Mouse (Mus musculus) NIH3T3 (cell line): ENCODE measurements at regions not wholly inside any gene's neighbourhood (a gene's known extent, or its start where the extent isn't known, plus 50 kb on each side); places are given as distances from the start of the nearest gene placed in this dataset.

Experiments used
- DNase-seq: peaks from one replicate; pipeline ENCODE4 v3.0.0-alpha.2; 2012; ENCODE audit warnings: low read depth

DNA sequence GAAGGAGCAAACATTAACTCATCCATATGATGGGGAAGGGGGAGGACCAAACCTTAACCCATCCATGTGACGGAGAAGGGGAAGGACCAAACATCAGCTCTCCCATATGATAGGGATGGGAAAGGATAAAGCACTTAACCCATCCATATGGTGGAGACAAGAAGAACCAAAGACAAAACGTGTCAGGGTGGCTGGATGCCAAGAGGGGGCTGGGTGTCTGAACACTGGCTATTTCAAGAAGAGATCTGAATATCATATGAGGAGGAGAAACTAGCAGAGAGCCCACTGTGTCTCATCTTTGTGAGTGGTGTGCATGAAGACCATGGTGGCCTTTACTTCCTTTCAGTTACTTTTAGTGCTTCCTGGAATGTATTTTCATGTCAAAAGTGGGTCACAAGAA is 207.0 kb downstream of the Rplp1 start:
- no peak for DNase-seq

DNA sequence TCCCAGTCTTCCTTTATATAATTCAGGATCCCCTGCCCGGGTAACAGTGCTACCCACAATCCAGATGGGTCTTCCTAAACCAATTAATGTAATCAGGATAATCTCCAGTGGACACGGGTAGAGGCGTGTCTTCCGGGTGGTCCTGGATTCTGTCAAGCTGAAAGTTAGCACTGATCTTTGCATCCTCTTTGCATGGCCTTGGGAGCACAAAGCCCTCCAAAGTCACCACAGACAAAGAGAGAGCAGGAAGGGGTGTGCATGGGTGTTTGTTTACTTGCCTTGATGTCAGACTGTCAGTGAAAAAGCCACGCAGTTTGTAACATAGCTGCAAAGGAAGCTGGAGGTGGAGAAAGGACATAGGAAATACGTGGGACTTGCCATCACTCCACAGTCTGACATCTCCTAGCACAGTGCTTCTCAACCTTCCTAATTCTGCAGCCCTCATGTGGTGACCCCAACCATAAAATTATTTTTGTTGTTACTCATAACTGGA is 208.0 kb downstream of the Rplp1 start:
- DNase-seq, result no peak

- DNase-seq, result no peak
Measured at GRCm38 (mm10) chr9:61705586-61706233, 208.6 kb downstream of the Rplp1 start.

- DNase-seq, result no peak
Measured at GRCm38 (mm10) chr9:61703301-61703700, 211.0 kb downstream of the Rplp1 start.

- DNase-seq, result no peak
Measured at GRCm38 (mm10) chr9:61702280-61702966, 211.9 kb downstream of the Rplp1 start.

GRCm38 (mm10) chr9:61700576-61700975 is 213.8 kb downstream of the Rplp1 start:
- no peak for DNase-seq

DNA sequence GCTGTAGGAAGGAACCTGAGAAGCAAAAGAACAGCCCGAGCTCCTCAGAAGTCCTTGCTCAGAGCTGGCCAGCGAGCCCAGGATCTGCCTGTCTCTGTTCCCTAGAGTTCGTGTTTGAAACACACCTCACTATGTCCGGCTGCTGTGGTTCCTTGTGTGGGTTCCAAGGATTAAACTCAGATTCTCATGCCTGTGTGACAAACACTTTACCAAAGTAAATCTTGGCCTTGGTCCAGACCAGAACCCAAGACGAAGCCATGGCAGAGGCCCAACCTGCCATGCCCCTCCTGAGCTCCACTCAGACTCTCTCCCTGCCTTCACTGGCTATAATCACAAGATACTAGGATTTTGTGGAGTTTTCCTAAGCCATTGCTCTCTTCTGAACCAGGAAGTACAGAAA is 214.7 kb downstream of the Rplp1 start:
- DNase-seq, result no peak

DNA sequence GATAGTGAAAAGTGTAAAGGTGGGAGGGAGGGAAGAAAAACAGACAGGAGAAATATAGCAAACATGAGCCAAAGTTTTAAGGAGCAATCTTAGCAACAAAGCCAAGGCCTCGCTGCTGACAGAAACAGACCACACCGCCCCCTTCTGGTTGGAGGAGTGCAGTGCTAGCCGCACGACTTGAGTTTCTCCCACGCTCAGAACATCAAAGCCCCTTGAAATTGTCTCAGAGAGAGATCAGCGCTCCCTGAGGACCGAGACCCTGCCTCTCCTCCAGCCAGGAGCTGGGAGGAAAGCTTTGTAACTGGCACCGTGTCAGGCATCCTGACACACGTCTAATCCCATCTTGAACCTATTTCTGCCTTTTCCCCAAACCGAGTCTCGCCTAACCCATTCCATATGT is 216.4 kb downstream of the Rplp1 start:
- DNase-seq, result peak; percentile 78

- no peak for DNase-seq
Measured at GRCm38 (mm10) chr9:61696831-61697230, 217.5 kb downstream of the Rplp1 start.

DNA sequence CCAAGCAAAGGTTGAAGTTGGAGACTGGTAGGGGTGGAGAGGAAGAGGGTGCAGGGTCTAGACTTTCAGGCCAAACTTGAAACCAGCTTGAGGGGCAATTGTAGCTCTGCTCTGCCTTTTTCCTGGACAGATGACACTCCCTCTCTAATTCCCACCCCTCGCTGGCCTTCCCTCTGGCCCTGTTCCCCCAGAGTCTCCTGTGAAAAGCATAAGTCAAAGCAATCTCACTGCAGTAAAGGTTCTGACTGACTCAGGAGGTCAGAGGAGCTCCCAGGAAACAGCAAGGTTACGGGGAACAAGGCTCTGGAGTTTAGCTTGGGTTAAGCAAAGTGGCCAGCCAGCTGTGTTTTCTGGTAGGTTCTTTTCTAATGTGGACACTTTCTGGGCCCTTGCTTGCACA is 218.5 kb downstream of the Rplp1 start:
- DNase-seq, result no peak

DNA sequence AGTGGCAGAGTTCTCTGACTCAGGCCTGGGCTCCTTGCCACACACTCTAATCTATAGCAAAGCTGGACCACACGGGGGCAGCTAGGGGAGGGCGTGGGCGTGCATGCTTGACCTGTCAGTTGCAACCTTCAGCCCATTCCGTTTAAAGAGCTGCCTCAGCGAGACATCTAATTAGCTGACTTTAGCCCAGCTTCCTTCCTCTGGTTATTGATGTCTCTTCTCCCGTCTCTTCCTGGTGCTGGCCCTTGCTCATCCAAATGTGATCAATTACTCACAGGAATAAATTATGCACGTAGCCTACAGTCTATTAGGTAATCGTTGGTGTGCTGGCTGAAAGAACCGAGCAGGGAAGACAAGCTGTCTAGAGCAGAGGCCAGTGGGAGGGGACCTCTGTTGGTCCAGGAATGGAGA is 219.0 kb downstream of the Rplp1 start:
- DNase-seq, result peak; percentile 70

DNA sequence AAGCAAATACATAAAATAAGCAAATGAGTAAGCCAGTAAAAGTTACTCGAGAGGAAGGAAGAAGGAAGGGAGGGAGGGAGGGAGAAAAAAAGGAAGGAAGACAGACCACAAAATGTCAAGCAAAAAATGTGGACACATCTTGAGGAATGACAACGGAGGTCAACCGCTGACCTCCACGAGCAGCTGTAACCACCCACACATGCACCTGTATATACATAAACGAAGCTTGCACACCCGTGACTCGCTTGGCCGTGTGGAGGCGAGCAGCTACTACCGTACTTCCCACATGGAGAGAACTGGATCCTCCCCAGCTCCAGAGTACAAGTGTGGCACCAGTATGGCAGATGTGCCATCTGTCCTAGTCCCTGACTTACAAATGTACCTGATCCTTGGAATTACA is 220.1 kb downstream of the Rplp1 start:
- DNase-seq, result no peak

DNA sequence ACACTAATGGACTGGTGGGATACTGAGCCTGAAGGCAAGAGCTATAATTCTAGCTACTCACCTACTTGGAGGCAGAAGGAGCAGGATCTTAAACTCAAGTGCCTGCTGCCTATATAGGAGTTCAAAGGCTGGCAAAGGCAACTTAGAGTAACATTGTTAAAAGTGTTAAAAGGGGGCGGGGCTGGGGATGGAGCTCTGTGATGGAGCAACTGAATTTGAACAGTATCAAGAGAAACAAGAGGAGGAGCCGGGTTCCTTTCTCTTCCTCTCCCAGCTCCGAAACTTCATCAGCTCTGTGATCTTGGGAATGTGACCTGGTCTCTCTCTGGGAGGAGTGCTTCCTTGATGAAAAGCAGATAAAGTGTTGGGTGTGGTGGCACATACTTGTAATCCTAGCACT is 223.6 kb downstream of the Rplp1 start:
- no peak for DNase-seq

GRCm38 (mm10) chr9:61689939-61690338 is 224.4 kb downstream of the Rplp1 start:
- no peak for DNase-seq

GRCm38 (mm10) chr9:61689516-61689915 is 224.8 kb downstream of the Rplp1 start:
- no peak for DNase-seq

- DNase-seq, result no peak
Measured at GRCm38 (mm10) chr9:61683557-61683956, 230.8 kb downstream of the Rplp1 start.

- DNase-seq, result no peak
Measured at GRCm38 (mm10) chr9:61682744-61683259, 231.5 kb downstream of the Rplp1 start.

DNA sequence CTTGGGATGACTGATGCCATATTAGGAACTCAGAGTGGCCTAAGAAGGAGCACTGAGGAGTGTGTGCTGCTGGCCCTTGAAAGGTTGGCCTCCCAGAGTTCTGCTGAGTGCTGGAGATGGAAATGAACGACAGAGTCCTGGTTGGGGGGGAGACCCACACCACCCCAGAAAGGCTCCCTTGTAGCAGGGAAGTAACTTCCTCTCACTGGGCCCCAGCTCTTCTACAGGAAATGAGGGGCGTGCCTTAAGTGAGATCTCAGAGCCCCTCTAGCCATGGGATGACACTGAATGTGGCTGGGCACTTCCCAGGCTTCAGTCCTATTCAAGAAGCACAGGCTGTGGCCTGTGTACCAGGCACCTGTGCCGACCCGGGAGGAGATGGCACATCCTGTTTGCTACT is 232.0 kb downstream of the Rplp1 start:
- DNase-seq, result no peak

GRCm38 (mm10) chr9:61681406-61681805 is 232.9 kb downstream of the Rplp1 start:
- DNase-seq, result no peak

- DNase-seq, result no peak
Measured at GRCm38 (mm10) chr9:61680911-61681311, 233.4 kb downstream of the Rplp1 start.

GRCm38 (mm10) chr9:61679686-61680085 is 234.7 kb downstream of the Rplp1 start:
- no peak for DNase-seq

DNA sequence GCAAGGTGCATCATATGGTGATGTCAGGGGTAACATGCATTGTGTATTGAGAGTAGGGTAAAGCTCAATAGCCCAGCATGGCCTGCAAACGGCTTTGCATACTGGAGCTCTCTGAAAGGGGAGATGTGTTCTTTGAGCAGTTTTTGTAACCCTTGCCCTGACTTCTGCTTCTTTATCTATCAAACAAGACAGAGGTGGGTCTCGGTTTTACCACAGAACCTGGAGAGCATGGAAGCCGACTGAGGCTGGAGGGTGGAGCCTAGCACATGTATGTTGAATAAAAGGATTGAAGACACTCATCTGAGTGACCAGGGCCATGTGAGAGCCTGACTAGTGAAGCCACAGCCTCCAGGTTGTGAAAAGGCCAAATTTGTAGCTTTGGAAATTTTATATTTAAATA is 236.7 kb downstream of the Rplp1 start:
- no peak for DNase-seq

DNA sequence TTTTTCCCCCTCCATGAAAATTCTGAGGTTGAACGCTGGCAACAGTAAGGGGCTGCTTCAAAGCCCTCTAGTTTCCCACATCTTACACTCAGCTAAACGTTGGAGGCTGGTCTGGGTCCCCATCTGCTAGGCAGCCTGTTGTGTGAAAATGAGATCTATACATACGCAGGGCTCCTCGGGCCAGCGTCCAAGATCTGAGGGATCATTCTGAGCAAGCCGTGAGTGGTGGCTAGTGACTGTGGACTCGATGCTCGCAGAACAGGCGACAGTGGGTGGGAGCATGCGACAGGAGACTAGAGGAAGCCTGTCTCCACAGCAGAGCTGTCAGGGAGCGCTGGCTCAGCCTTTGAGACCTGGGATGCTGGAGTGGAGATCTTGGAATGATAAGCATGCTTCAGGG is 237.3 kb downstream of the Rplp1 start:
- no peak for DNase-seq

GRCm38 (mm10) chr9:61675366-61675765 is 239.0 kb downstream of the Rplp1 start:
- DNase-seq, result no peak
